Mouse (Mus musculus): ENCODE measurements at regions not wholly inside any gene's neighbourhood (a gene's known extent, or its start where the extent isn't known, plus 50 kb on each side); places are given as distances from the start of the nearest gene placed in this dataset.
A peak's percentile ranks its signal among the peaks of the same experiment; 100 is the strongest.

GRCm38 (mm10) chr3:8751356-8751755, 858.5 kb downstream of the Zfp704 start:
- DNase-seq (ENCODE audit: low read depth, low spot score), result no peak

GRCm38 (mm10) chr3:8750858-8751257, 859.0 kb downstream of the Zfp704 start:
- DNase-seq (ENCODE audit: low read depth, low spot score), result peak; percentile 6

GRCm38 (mm10) chr3:8750162-8750561, 859.7 kb downstream of the Zfp704 start:
- no peak for DNase-seq (ENCODE audit: low read depth, low spot score)

- DNase-seq (ENCODE audit: low read depth, low spot score), result no peak
Measured at GRCm38 (mm10) chr3:8747201-8747600, 862.7 kb downstream of the Zfp704 start.

- no peak for DNase-seq (ENCODE audit: low read depth, low spot score)
Measured at GRCm38 (mm10) chr3:8746677-8747076, 863.2 kb downstream of the Zfp704 start.

- DNase-seq (ENCODE audit: low read depth, low spot score), result no peak
Measured at GRCm38 (mm10) chr3:8746037-8746436, 863.8 kb downstream of the Zfp704 start.

- DNase-seq (ENCODE audit: low read depth, low spot score), result no peak
Measured at GRCm38 (mm10) chr3:8744857-8745256, 865.0 kb downstream of the Zfp704 start.

GRCm38 (mm10) chr3:8743650-8744049, 866.2 kb downstream of the Zfp704 start:
- DNase-seq (ENCODE audit: low read depth, low spot score), result no peak

- no peak for DNase-seq (ENCODE audit: low read depth, low spot score)
Measured at GRCm38 (mm10) chr3:8741266-8742023, 868.4 kb downstream of the Zfp704 start.

- DNase-seq (ENCODE audit: low read depth, low spot score), result no peak
Measured at GRCm38 (mm10) chr3:8740710-8741109, 869.2 kb downstream of the Zfp704 start.

GRCm38 (mm10) chr3:8739299-8739698, 870.6 kb downstream of the Zfp704 start:
- DNase-seq (ENCODE audit: low read depth, low spot score), result no peak

- no peak for DNase-seq (ENCODE audit: low read depth, low spot score)
Measured at GRCm38 (mm10) chr3:8736239-8736953, 873.5 kb downstream of the Zfp704 start.

- no peak for DNase-seq (ENCODE audit: low read depth, low spot score)
Measured at GRCm38 (mm10) chr3:8734096-8734495, 875.8 kb downstream of the Zfp704 start.

- DNase-seq (ENCODE audit: low read depth, low spot score), result no peak
Measured at GRCm38 (mm10) chr3:8731398-8731797, 878.5 kb downstream of the Zfp704 start.

- no peak for DNase-seq (ENCODE audit: low read depth, low spot score)
Measured at GRCm38 (mm10) chr3:8721628-8722594, 888.0 kb downstream of the Zfp704 start.

- no peak for DNase-seq (ENCODE audit: low read depth, low spot score)
Measured at GRCm38 (mm10) chr3:8720586-8721100, 889.2 kb downstream of the Zfp704 start.

- DNase-seq (ENCODE audit: low read depth, low spot score), result no peak
Measured at GRCm38 (mm10) chr3:8718206-8718605, 891.7 kb downstream of the Zfp704 start.

- DNase-seq (ENCODE audit: low read depth, low spot score), result peak; percentile 44
Measured at GRCm38 (mm10) chr3:8717334-8717812, 892.5 kb downstream of the Zfp704 start.
